Mouse (Mus musculus) splenic B cell, adult 2 months (primary cell): ENCODE data around the gene Nkd1.
A peak's percentile ranks its signal among the peaks of the same experiment; 100 is the strongest.

Experiments
- DNase-seq: peaks from one replicate; pipeline ENCODE4 v3.0.0-alpha.2; 2011; ENCODE audit warnings: low read depth, low spot score
- H3K27me3 ChIP-seq: 2 replicates; pipeline ENCODE4 v1.6.1; 2012; ENCODE audit warnings: mild to moderate bottlenecking, low read length, moderate library complexity, mixed read lengths; ENCODE audit not compliant: control insufficient read depth, poor library complexity, insufficient read depth, severe bottlenecking
- H3K36me3 ChIP-seq: 2 replicates; pipeline ENCODE4 v1.6.1; 2012; ENCODE audit warnings: mild to moderate bottlenecking, low read length, moderate library complexity, mixed read lengths; ENCODE audit not compliant: control insufficient read depth, poor library complexity, insufficient read depth, severe bottlenecking

Gene Nkd1

DNA sequence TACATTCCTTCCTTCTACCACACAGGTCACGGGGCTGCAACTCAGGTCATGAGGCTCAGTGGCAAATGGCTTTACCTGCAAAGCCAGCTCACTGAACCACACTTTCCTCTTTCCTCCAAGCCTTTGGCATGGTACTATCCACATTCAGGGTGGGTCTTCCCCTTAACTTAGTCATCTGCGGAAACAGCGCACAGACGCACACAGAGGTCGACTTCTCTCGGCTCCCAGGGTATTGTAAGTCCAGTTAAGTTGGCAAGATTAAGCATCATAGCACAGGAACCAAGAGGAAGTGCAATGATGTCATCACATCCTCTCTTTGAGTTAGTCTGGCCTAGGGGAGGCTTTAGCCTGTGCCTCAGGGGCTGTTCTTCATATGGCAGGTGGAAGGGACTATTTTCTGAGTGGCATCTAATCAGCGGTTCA, 112.2 kb downstream of the Nkd1 start:
- H3K36me3 ChIP-seq: peaks cover 10% of the 10 kb centered on the region
- H3K27me3 ChIP-seq: no peaks in the 10 kb centered on the region
- DNase-seq: peak; percentile 85

DNA sequence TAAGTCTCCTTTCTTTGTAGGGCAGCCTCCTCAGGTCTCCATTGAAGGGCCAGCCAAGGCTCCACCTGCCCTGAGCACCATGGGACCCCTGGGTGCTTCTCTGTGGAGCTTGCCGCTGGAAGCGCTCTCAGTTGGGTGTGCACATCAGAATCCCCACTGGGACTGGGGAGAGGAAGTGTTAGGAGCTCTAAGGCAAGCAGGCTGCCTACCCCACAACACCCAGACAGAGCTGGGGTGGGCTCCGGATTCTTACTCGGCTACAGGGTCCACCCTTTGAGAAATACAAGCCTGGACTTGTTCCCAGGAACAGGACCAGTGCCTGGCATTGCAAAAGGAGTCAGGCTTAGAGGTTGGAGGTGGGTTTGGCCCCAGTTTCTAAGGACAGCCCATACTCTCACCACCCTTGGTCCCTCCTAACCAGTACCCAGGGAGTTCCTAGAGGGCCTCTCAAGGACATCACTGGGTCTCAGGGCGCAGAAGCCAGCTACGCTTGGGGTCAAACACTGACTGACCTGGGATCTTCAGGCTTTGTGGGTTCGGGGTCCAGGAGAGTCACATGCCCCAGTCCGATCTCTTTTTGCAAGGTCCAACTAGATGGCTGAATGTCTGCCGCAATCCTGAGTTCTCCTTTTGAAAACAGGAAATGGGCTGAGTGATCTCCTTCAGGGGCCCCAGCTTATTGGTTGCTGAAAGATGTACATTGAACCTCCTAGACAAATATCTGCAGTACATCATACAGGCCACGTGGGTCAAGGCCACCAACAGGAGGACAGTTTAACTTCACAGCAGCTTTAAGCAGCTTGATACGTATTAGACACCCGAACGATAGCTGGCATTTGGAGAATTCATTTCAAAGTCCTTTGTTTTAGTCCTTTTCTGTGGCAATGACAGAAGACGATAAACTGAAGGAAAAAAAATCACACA, 114.6 kb downstream of the Nkd1 start, which contains the start of gene Snx20:
Snx20 (minus strand) TSS at position 655 of the 924 bp plus-strand sequence.
- peak; percentile 90 for DNase-seq
- peaks cover 4% of the 10 kb centered on the region for H3K36me3 ChIP-seq
- no peaks in the 10 kb centered on the region for H3K27me3 ChIP-seq

DNA sequence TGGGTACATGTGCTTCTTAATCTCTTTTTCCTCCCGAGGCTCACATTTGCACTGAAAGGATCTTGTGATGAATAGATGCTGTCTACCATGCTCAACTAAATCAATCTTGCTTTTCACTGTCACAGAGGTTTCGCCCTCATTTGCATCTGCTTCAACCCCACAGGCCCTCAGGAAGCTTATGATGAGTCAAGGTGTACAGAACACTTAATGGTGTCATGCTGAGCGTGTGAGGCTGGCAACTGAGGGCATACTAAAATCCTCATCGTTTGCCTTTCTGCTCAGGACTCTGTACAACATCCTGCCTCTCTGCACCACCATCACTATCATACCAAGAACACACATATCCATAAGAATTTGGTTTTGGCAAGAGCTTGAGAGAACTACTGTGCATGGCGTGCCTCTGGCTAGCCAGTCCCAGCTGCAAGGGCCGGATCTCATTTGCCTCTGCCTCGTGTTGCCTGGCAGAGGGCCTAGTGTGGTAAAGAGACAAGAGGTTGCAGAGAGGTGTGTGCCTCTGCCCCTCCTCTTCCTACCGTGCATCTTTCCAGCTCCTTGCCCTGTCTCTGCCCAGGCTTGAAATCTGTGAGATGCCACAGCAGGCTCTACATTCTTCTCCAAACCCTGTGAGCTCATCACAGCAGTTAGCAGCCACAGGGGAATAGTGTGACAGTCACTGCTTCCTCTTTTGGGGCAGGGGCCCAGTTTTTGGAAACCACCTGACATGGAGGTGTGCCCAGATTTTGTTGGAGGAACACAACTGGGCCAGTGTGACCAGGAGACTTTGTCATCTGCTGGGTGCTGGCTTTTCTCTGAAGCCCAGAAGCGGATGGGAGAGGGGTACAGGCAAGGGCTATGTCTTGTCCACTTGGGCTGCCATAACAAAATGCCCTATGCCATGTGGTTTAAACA, 116.2 kb downstream of the Nkd1 start:
- no peaks in the 10 kb centered on the region for H3K27me3 ChIP-seq
- no peaks in the 10 kb centered on the region; the same call in 1 of the 2 replicates for H3K36me3 ChIP-seq
- peak; percentile 94 for DNase-seq

DNA sequence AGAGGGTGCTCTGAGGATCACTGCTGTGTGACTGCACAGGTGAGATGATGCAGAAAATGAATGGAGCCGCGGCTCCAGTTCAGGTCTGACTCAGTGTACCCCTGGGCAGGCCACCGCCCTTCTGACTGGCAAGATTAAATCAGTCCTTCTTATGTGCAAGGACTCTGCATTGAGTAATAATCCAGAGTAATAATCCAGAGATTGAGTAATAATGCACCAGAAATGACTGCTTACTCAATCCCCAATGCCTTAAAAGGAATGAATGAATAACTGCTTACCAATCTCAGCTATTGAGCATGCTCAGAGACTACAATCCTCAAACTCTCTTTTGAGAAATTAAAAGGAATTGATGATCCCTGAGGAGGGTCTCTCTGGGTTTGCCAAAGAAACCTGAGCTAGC, 117.8 kb downstream of the Nkd1 start:
- no peaks in the 10 kb centered on the region for H3K36me3 ChIP-seq
- no peaks in the 10 kb centered on the region for H3K27me3 ChIP-seq
- DNase-seq: no peak

DNA sequence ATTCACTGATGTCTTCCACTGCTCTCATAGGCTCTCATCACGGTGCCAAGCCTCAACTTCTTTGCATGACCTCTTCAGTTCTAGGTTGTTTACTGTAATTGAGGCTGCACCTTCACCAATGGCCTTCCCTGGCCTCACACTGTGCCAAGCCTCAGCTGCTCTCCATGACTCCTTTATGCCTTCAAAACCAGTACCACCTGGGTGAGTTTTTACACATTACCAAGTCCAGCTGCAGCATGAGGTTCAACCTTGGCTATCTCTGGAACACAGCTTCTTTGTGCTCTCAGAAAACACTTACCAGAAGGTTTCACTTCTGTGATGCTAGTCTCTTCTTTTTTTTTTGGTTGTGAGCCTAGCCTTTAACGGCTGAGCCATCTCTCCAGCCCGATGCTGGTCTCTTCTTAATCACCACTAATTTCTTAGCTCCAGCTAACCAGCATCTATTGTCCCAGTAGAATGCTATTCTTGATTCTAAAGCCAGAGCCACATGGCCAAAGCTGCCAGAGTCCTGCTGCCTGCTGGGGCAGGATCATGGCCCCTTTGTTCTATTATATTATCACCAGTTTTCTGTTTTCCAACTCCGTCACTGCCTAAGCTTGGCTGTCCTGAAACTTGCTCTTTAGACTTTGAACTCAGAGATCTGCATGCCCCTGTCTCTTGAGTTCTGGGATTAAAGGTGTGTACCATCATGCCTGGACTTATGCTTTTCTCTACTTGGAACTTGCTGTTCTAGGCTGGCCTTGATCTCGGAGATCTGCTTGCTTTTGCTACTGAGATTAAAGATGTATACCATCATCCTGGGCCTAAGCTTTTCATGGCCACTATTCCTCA, 121.8 kb downstream of the Nkd1 start:
- no peaks in the 10 kb centered on the region for H3K36me3 ChIP-seq
- no peaks in the 10 kb centered on the region for H3K27me3 ChIP-seq
- DNase-seq: no peak
